Mouse (Mus musculus) hindbrain, embryonic 16.5 days (tissue): ENCODE data around the gene Ccm2. TPM values are rescaled to one million over a fixed set of nuclear protein-coding genes. Genes with fewer than 3 reads are reported as not detected.

Experiments used
- ATAC-seq: fragments of 200-750 bp; cut with Nextera tagmentation; 2 replicates; pipeline ENCODE4 v1.8.0; 2017; ENCODE audit warnings: moderate TSS enrichment, moderate library complexity
- H3K27ac ChIP-seq: fragments of 300-500 bp; sonication (generic); 2 replicates; pipeline ENCODE4 v1.5.1; 2014; ENCODE audit warnings: low read depth, mild to moderate bottlenecking, control low read depth, low read length, moderate library complexity
- H3K27me3 ChIP-seq: fragments of 300-500 bp; sonication (generic); replicated peaks from 2 replicates; pipeline ENCODE4 v1.6.1; 2014; ENCODE audit warnings: low read length; ENCODE audit not compliant: control insufficient read depth, insufficient read depth
- H3K36me3 ChIP-seq: fragments of 300-500 bp; sonication (generic); 2 replicates; pipeline ENCODE4 v1.6.1; 2014; ENCODE audit warnings: mild to moderate bottlenecking, low read length, moderate library complexity, mixed read lengths; ENCODE audit not compliant: control insufficient read depth, insufficient read depth
- H3K4me1 ChIP-seq: fragments of 300-500 bp; sonication (generic); 2 replicates; pipeline ENCODE4 v1.6.1; 2014; ENCODE audit warnings: low read depth, low read length; ENCODE audit not compliant: control insufficient read depth, insufficient read depth
- H3K4me2 ChIP-seq: fragments of 300-500 bp; sonication (generic); 2 replicates; pipeline ENCODE4 v1.6.1; 2014; ENCODE audit warnings: mild to moderate bottlenecking, low read length, control low read depth, moderate library complexity
- H3K4me3 ChIP-seq: fragments of 300-500 bp; sonication (generic); 2 replicates; pipeline ENCODE4 v1.5.1; 2014; ENCODE audit warnings: mild to moderate bottlenecking, low read length, control low read depth, moderate library complexity
- H3K9ac ChIP-seq: fragments of 300-500 bp; sonication (generic); 2 replicates; pipeline ENCODE4 v1.6.1; 2014; ENCODE audit warnings: low read depth, mild to moderate bottlenecking, control low read depth, low read length, moderate library complexity
- H3K9me3 ChIP-seq: fragments of 300-500 bp; sonication (generic); 2 replicates; pipeline ENCODE4 v1.6.1; 2014; ENCODE audit warnings: mild to moderate bottlenecking, low read length, moderate library complexity; ENCODE audit not compliant: control insufficient read depth
- WGBS: fragments of 180-500 bp; shearing (Covaris S2); extraction: QIAGEN DNeasy Blood & Tissue Kit; methylation state at CpG from one replicate; pipeline ENCODE4 v1.1.7; 2014; 5-methylcytosine and 5-hydroxymethylcytosine counted together
- polyA plus RNA-seq: library from polyadenylated mRNA; unstranded; fragments of >200 nt; fragmentation: Nextera tagmentation; extraction: Ambion mirVana; gene quantifications from 2 replicates; pipeline ENCODE4 v1.2.1, GENCODE M21; 2015

The Ccm2 gene
- polyA plus RNA-seq, result 98.2 and 98.7 TPM in 2 replicates

DNA sequence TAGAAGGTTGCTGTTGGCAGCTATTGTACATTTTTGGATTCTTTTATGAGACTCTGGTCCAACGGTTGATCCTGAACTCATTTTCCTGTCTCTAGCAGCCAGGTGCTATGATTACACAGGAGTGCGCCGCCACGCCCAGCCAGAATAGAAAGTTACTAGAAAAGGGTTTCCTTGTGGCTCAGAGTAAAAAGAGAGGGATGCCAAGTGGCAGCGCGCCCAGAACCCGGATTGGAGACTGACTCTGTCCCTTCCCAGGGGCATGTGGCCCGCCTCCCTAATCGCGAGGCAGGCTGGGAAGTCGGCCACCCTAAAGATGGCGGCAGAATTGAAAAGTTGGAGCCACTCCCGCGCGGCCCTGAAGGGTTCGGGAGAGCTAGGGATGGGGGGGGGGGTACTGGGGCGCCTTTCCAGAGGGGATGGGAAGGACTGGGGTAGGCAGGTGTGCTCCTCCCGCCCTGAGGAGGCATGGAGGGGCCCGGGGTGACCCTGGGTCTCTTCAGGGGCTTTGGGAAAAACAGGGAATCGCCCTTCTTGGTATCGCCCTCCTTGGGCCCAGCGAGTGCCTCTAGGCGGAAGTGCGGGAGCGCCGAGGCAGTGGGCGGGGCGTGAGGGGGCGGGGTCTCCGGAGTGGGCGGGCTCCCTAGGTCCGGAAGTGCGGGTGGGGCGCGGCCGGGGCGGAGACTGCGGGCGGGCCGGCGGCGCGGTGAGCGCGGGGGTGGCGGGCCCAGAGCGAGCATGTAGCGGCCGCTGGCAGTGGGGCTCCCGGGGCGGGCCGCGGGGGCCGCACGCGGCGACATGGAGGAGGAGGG is at the start of gene Ccm2:
TSS of gene Ccm2 (plus strand) at position 683 of the 809 bp plus-strand sequence.
- Histone ChIP-seq H3K27ac (peak within 1 kb of the TSS; percentile 96), H3K36me3 (no peaks in the 10 kb centered on the region), H3K27me3 (no peaks in the 10 kb centered on the region), H3K4me3 (peak within 1 kb of the TSS; percentile 88), H3K4me2 (peak within 1 kb of the TSS; percentile 60), H3K4me1 (peaks cover 12% of the 10 kb centered on the region), H3K9ac (peak within 1 kb of the TSS; percentile 91), H3K9me3 (no peaks in the 10 kb centered on the region)
- 1% methylated on average over 37 of the region's 57 CpGs for WGBS
- peak; percentile 97 for ATAC-seq

DNA sequence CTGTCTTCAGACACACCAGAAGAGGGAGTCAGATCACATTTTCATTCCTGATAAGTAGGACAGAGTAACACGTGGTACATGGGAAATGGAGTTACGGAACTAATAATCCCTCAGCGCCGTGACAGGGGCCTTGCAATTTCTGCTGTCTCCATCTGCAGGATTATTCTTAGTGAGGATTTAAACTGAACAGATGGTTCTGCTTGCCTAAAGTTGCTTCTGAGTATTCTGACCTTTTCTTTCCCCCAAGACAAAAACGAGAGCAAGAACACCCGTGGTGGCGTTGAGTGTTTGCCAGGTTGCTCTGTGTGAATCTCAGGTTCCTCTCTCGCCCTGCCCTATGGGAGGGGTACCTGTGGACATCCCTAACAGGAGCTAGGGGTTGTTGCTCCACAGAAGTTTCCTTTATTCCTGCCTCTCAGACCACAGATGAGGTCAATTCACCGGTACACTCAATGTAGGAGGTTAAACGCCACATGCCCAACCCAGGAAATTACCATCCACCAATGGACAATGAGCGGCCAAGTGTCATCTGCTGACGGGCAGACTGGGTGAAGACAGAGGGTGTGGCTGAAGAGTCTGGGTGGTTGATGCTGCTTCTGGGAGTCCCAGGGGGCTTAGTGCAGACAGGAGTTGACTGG is 49.3 kb upstream of the Ccm2 start:
- Histone ChIP-seq H3K9ac (no peak overlapping the region), H3K27ac (no peak overlapping the region), H3K36me3 (no peaks in the 10 kb centered on the region), H3K4me1 (no peaks in the 10 kb centered on the region), H3K4me2 (no peak overlapping the region), H3K4me3 (no peak overlapping the region), H3K27me3 (no peaks in the 10 kb centered on the region), H3K9me3 (no peaks in the 10 kb centered on the region)
- WGBS, result 77% methylated on average over 12 of the region's 12 CpGs
- no peak for ATAC-seq

DNA sequence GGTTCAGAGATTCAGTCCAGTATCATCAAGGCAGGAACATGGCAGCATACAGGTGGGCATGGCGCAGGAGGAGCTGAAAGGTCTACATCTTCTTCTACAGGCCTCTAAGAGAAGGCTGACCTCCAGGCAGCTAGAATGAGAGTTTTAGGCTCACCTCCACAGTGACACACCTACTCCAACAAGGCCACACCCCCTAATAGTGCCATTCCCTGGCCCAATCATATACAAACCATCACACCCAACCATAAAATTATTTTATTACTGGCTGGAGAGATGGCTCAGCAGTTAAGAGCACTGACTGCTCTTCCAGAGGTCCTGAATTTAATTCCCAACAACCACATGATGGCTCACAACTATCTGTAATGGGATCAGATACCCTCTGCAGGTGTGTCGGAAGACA is 44.2 kb upstream of the Ccm2 start:
- H3K36me3 ChIP-seq, result no peaks in the 10 kb centered on the region
- no peaks in the 10 kb centered on the region for H3K27me3 ChIP-seq
- no peak overlapping the region for H3K4me2 ChIP-seq
- no peak overlapping the region for H3K9ac ChIP-seq
- ATAC-seq, result no peak
- H3K4me1 ChIP-seq, result no peaks in the 10 kb centered on the region
- no peak overlapping the region for H3K27ac ChIP-seq
- H3K4me3 ChIP-seq, result no peak overlapping the region
- 90% methylated on average over 2 of the region's 2 CpGs for WGBS
- H3K9me3 ChIP-seq, result no peaks in the 10 kb centered on the region

DNA sequence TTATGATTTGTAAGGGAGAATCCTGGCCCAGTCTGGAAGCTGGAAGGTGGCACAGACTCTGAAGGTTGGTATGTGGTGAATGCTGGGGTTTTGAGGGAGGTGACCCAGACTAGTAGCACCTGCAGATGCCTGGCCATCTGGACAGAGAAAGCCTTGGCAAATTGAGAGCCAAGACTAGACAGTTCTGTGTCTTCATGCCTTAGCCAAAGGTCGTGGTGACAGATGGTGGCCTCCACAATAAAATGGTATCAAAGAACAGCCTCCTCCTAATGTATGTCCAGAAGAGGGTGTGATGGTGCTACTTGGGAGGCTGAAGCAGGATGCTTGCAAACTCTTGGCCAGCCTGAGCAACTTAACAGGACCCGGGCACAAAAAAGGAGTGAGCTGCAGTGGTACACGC is 42.5 kb upstream of the Ccm2 start:
- Histone ChIP-seq H3K9me3 (no peaks in the 10 kb centered on the region), H3K36me3 (no peaks in the 10 kb centered on the region), H3K9ac (no peak overlapping the region), H3K4me3 (no peak overlapping the region), H3K4me1 (no peaks in the 10 kb centered on the region), H3K27me3 (no peaks in the 10 kb centered on the region), H3K27ac (no peak overlapping the region), H3K4me2 (no peak overlapping the region)
- WGBS, result 80% methylated on average over 3 of the region's 3 CpGs
- ATAC-seq, result no peak

DNA sequence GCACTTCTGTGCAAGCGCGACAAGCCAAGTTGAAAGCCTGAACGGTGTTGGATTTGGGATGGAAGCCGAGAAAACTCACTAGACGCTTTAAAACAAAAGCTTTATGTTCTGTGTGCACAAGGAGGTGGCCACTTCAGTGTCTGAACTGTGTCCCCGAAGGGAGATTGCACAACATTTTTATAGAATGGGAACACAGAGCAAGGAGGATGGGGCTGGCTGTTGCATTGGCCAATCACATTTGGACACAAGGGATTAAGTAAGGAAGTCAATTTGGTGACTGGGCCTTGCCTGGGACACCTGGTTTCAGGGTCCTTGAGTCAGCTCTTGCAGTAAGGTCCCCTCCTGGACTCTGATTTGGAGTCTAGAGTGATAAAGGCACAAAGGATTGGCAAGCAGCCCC is 42.0 kb upstream of the Ccm2 start:
- ATAC-seq, result no peak
- H3K9ac ChIP-seq, result no peak overlapping the region
- H3K4me2 ChIP-seq, result no peak overlapping the region
- no peaks in the 10 kb centered on the region for H3K4me1 ChIP-seq
- H3K27ac ChIP-seq, result no peak overlapping the region
- H3K36me3 ChIP-seq, result no peaks in the 10 kb centered on the region
- no peaks in the 10 kb centered on the region for H3K27me3 ChIP-seq
- H3K9me3 ChIP-seq, result no peaks in the 10 kb centered on the region
- WGBS, result 85% methylated on average over 6 of the region's 6 CpGs
- no peak overlapping the region for H3K4me3 ChIP-seq

DNA sequence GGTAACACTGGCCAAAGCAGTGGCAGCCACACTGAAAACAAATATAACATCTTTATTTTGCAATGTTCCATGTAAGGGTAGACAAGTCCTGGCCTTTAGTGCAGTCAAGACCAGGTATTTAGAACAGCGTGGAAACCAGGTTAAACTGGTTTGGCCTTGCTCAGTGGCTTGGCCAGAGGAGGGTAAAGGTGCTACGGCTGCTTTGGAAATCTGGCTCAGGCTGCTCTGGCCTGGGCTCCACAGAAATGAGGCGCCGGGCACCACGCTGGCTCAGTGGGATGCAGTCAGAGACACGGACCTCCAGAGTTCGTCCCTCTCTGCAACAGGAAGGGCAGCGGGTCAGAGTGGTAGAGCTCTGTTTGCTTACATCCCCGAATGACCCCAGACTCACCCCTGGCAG is 40.2 kb upstream of the Ccm2 start:
- Histone ChIP-seq H3K9ac (no peak overlapping the region), H3K27ac (no peak overlapping the region), H3K4me2 (no peak overlapping the region), H3K4me1 (no peaks in the 10 kb centered on the region), H3K36me3 (no peaks in the 10 kb centered on the region), H3K27me3 (no peaks in the 10 kb centered on the region), H3K4me3 (no peak overlapping the region), H3K9me3 (no peaks in the 10 kb centered on the region)
- no peak for ATAC-seq
- 91% methylated on average over 9 of the region's 9 CpGs for WGBS

DNA sequence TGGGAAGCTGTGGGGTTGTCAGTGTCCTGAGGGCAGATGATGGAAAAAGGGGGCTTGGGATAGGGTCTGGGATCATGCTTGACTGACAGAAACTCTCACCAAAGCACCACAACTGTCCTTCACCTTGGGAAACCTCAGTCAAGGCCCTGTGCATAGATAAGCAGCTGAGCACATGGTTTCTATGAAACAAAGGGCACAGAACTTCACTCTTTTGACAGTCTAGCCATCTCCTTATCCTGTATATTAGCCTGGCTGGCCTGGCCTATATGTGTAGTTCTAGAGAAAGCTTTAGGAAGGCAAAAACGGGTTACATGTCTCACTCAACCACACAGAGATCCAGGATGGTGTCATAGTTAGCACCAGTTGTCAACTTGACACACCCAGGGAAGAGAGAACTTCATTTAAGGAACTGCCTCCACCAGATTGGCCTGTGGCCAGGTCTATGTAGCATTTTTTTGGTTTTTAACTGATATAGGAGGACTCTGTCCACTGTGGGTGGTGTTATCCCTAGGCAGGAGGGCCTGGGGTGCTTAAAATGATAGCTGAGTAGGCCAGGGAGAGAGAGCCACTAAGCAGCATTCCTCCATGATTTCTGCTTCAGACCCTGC is 38.3 kb upstream of the Ccm2 start:
- H3K27ac ChIP-seq, result no peak overlapping the region
- H3K4me2 ChIP-seq, result no peak overlapping the region
- no peaks in the 10 kb centered on the region for H3K4me1 ChIP-seq
- H3K4me3 ChIP-seq, result no peak overlapping the region
- WGBS, result 63% methylated on average over 1 of the region's 1 CpGs
- H3K36me3 ChIP-seq, result no peaks in the 10 kb centered on the region
- no peaks in the 10 kb centered on the region for H3K9me3 ChIP-seq
- no peak for ATAC-seq
- H3K9ac ChIP-seq, result no peak overlapping the region
- H3K27me3 ChIP-seq, result no peaks in the 10 kb centered on the region

DNA sequence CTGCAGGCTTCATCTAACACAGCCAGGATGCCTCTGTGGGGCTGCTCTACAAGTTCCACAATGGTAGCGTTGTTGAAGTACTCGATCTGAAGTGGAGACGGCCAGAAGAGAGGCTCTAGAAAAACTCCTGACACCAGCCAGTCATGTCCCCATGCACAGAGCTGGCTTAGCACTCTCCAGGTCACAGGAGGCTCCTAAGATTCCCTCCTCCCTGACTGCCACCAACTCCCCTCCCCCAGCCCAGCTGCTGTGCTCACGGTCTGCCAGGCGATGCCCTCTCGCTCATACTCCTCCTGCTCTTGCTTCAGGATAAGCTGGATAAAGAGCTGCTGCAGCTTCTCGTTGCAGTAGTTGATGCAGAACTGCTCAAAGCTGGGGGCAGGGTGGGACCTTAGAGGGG is 31.9 kb upstream of the Ccm2 start:
- peak; percentile 65 for ATAC-seq
- no peaks in the 10 kb centered on the region for H3K27me3 ChIP-seq

DNA sequence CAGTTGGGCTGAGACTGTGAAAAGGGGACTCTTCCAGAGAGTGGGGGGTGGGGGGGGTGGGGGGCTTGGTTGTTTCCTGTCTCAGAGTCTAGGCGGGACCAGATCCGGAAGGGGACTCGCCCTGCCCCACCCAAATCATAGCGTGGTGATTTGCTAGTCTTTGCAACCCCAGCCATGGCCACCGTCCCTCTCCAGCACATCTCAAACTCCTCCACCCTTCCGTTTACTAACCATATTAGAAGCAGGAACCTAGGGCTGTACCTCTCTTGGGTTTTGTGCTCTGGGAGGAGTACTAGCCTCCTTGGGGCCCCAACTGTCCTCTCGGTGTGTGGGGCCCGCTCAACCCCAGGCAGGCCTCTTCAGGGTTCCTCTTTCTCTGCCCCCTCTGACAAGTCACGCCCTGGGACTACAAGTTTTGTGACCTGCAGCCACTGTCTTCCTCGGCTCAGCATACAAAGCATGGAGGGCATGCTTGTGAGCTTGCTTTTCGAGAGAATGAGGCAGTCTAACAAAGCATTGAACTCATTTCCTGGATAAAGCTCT is 27.1 kb upstream of the Ccm2 start:
- 76% methylated on average over 11 of the region's 11 CpGs for WGBS
- no peaks in the 10 kb centered on the region for H3K27me3 ChIP-seq
- no peak for ATAC-seq
- no peak overlapping the region for H3K9ac ChIP-seq
- no peaks in the 10 kb centered on the region for H3K4me1 ChIP-seq
- no peaks in the 10 kb centered on the region for H3K9me3 ChIP-seq
- H3K4me2 ChIP-seq, result no peak overlapping the region
- no peak overlapping the region for H3K4me3 ChIP-seq
- no peak overlapping the region for H3K27ac ChIP-seq
- H3K36me3 ChIP-seq, result 0 out of 2 replicates have a peak, but pooled peaks cover 2% of the 10 kb centered on the region

More for the DNA sequence above, 31.9 kb upstream of the Ccm2 start:
- 47% methylated on average over 7 of the region's 7 CpGs for WGBS
- no peak overlapping the region for H3K27ac ChIP-seq
- no peak overlapping the region for H3K4me3 ChIP-seq
- no peak overlapping the region for H3K4me2 ChIP-seq
- no peaks in the 10 kb centered on the region for H3K4me1 ChIP-seq
- H3K9me3 ChIP-seq, result no peaks in the 10 kb centered on the region
- H3K9ac ChIP-seq, result no peak overlapping the region
- no peaks in the 10 kb centered on the region for H3K36me3 ChIP-seq
